Mouse (Mus musculus) heart, postnatal 14 days (tissue): ENCODE measurements around the gene Gm13539. TPM values are rescaled to one million over a fixed set of nuclear protein-coding genes. Genes with fewer than 3 reads are reported as not detected.

Experiments
- DNase-seq, 2 experiments: peaks; one replicate each; pipeline ENCODE4 v3.0.0; 2021 to 2022
- intact Hi-C: fragments of 180-260 bp; cut with DNase I; formaldehyde crosslinking; loops from one replicate; pipeline ENCODE4 v1.15.1; 2025
- total RNA-seq, 2 experiments: library from RNA; stranded (reverse); gene quantifications; 2 replicates each; pipeline ENCODE4 v1.2.3; 2021

Gene Gm13539
- total RNA-seq, 2 experiments from 2014 or later = not detected

DNA sequence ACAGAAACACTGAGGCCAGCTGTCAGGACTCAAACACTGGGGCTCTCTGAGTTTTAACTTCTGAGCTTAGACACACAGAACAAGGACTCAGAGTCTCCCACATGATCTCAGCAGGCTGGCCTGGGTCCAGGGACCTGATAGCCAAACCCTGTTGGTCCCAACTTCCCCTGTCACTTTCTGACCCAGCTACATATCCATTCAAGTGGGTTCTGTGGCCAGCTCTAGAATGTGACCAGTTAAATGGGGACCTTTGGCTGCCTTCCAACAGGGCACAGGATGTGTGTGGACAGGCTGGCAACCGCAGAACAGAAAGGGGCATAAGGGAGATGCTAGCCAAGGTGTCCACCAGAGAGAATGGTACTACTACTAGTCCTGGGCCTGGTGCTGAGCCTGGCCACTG, 40.7 kb downstream of the Gm13539 start, which contains the start of gene Lcn9:
Gene Lcn9, plus strand, starts transcription at position 348 of the 400 bp plus-strand sequence.
- peak; percentile 14 to 47 for DNase-seq
- intact Hi-C loops = no loop called here

DNA sequence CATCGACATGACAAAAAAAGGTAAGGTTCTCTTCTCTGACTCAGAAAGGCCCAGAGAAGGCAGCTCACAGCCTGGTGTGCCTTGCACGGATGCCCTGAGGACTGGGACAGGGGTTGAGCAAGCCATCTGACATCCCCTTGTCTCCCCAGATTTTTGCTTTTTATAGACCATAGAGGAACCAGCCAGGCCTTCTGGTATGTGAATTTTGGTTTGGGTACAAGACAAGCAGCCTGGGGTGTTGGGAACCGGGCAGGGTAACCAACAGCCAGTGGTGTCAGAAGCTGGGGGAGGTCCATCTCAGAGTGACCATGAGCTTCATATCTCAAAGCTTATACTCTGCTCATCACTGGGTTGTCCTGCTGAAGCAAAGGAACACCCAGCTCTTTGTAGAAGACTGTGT, 42.7 kb downstream of the Gm13539 start:
- intact Hi-C loops = loop anchor here (5.0 kb wide), 1 partner anchor 323 kb away; no protein-coding TSS in a partner anchor
- no peak for DNase-seq

DNA sequence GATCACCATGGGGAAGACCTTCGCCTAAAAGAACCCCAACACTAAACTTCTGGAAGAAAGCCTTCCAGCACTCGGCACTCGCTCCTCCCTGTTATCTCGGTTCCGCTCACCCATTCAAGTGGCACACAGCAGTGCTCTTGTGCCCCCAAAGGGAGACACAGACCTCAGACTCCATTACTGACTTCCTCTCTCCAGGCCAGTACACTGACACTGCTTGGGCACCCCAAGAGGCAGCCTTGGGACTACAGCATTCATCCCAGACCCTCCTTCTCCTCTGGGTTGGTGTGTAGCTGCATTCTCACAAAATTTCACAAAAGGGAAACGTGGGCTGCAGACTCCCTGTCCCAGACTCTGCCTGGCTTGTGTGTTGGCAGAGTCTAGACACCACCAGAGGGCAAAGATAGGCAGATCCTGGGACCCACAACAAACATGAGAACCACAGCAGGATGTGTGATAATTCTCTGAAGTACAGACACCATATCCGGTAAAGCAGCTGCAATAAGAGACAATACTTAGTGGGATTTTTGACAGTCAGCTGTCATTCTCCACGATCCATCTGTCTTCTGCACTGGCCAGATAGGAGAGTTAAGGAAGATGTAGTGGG, 46.4 kb downstream of the Gm13539 start:
- intact Hi-C loops = loop anchor here (5.0 kb wide), 1 partner anchor 319 kb away; no protein-coding TSS in a partner anchor
- no peak for DNase-seq

DNA sequence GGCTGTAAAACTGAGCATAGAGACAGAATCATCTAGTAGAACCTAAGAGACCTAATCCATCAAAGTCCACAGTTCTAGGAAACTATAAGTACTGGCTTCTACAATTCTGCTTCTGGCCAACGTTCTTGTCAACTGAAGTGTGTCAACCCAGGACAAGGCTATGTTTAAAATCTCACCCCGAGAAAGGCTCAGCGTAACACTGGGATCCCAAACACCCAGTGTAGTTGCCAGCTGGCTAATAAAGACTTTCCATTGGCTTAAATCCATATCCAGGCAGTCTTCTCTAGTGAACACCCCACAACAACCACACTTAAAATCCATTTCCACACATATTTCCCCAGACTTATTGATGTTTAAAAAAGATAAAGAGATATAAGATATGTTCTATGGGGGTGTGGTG, 48.7 kb downstream of the Gm13539 start:
- intact Hi-C loops = no loop called here

DNA sequence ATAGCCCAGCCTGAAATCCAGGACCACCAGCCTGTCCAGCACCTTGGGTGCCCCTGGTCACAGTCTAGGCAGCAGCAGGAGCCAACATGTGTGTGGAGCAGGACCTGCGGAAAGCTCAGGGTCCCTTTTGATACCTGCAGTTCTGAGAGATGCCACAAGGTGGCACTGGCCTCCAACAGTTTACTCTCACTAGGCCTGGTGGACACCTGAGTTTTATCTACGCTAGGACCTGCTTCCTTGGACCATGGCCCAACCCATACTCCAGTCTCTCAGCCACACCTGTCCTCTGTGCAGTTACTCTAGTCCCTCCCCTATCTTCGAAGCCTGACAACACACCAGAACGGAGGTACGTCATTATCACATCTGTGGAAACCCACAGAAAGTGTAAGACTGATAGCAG, 54.2 kb downstream of the Gm13539 start:
- intact Hi-C loops = loop anchor here (5.0 kb wide), 4 partner anchors 76 to 306 kb away; partner anchors contain the start of gene Ubac1
- DNase-seq = peak; percentile 72 to 81

More for the DNA sequence above, 48.7 kb downstream of the Gm13539 start:
- DNase-seq = peak in 1 of 2 experiments; percentile 37

Other genes starting within 250 kb of the Gm13539 start
- 10 to 100 TPM; 16.6 to 16.7 TPM for gene Traf2, start 235.3 kb upstream of the Gm13539 start, total RNA-seq
- gene Edf1, start 224.4 kb upstream of the Gm13539 start, total RNA-seq = 100 to 1,000 TPM; 175 to 185 TPM
- 1 to 10 TPM; 3.0 to 5.2 TPM for gene Mamdc4, start 207.4 kb upstream of the Gm13539 start, total RNA-seq
- gene Phpt1, start 207.0 kb upstream of the Gm13539 start, total RNA-seq = 10 to 100 TPM; 75.4 to 76.0 TPM
- gene Ajm1, start 200.5 kb upstream of the Gm13539 start, total RNA-seq = under 1 TPM in 1 of 2 experiments, not detected in 1; 0.10 TPM
- gene Rabl6, start 173.7 kb upstream of the Gm13539 start, total RNA-seq = 10 to 100 TPM; 48.1 to 49.7 TPM
- not detected for gene Ccdc183, start 164.6 kb upstream of the Gm13539 start, total RNA-seq
- 10 to 100 TPM; 16.6 to 22.5 TPM for gene Tmem141, start 160.3 kb upstream of the Gm13539 start, total RNA-seq
- 1 to 10 TPM; 6.3 TPM for gene Fcna, start 154.2 kb upstream of the Gm13539 start, total RNA-seq
- 1 to 10 TPM; 1.1 TPM for gene Lcn8, start 129.1 kb upstream of the Gm13539 start, total RNA-seq
- not detected for gene Lcn5, start 124.3 kb upstream of the Gm13539 start, total RNA-seq
- gene Lcn6, start 105.5 kb upstream of the Gm13539 start, total RNA-seq = not detected
- not detected for gene Lcn10, start 99.5 kb upstream of the Gm13539 start, total RNA-seq
- gene Obp2a, start 82.2 kb upstream of the Gm13539 start, total RNA-seq = not detected
- 10 to 100 TPM; 12.0 to 12.6 TPM for gene Bmyc, start 75.5 kb upstream of the Gm13539 start, total RNA-seq
- not detected for gene Obp2b, start 45.2 kb upstream of the Gm13539 start, total RNA-seq
- gene Lcn3, start 16.7 kb upstream of the Gm13539 start, total RNA-seq = not detected
- not detected for gene Lcn11, start 5.2 kb upstream of the Gm13539 start, total RNA-seq
- gene Glt6d1, start 33.6 kb downstream of the Gm13539 start, total RNA-seq = not detected
- gene Lcn9, start 40.9 kb downstream of the Gm13539 start, total RNA-seq = not detected
- not detected for gene Sohlh1, start 65.0 kb downstream of the Gm13539 start, total RNA-seq
- 1 to 10 TPM in 1 of 2 experiments, under 1 TPM in 1; 0.78 to 1.3 TPM for gene Kcnt1, start 81.5 kb downstream of the Gm13539 start, total RNA-seq
- gene Camsap1, start 201.0 kb downstream of the Gm13539 start, total RNA-seq = 10 to 100 TPM; 28.4 to 37.7 TPM
- 10 to 100 TPM; 82.3 to 86.5 TPM for gene Ubac1, start 239.5 kb downstream of the Gm13539 start, total RNA-seq